Mouse (Mus musculus) midbrain, postnatal 0 days (tissue): ENCODE measurements around the gene Susd5. TPM values are rescaled to one million over a fixed set of nuclear protein-coding genes. Genes with fewer than 3 reads are reported as not detected.

Source experiments
- ATAC-seq: fragments of 200-750 bp; cut with Nextera tagmentation; 2 replicates; pipeline ENCODE4 v1.8.0; 2017; ENCODE audit warnings: moderate number of reproducible peaks, mild to moderate bottlenecking, moderate TSS enrichment, moderate library complexity; ENCODE audit not compliant: low FRiP score
- DNase-seq: peaks from one replicate; pipeline ENCODE4 v3.0.0-alpha.2; 2015; ENCODE audit warnings: low spot score
- H3K27ac ChIP-seq: fragments of 300-500 bp; sonication (generic); 2 replicates; pipeline ENCODE4 v1.5.1; 2014; ENCODE audit warnings: low read depth, mild to moderate bottlenecking, low read length, mixed read lengths
- H3K27me3 ChIP-seq: fragments of 300-500 bp; sonication (generic); 2 replicates; pipeline ENCODE4 v1.6.1; 2014; ENCODE audit warnings: low read length, control low read depth, mixed read lengths; ENCODE audit not compliant: insufficient read depth
- H3K36me3 ChIP-seq: fragments of 300-500 bp; sonication (generic); 2 replicates; pipeline ENCODE4 v1.6.1; 2014; ENCODE audit warnings: low read length, control low read depth, mixed read lengths; ENCODE audit not compliant: insufficient read depth
- H3K4me1 ChIP-seq: fragments of 300-500 bp; sonication (generic); 2 replicates; pipeline ENCODE4 v1.6.1; 2014; ENCODE audit warnings: mild to moderate bottlenecking, control low read depth, antibody characterized with exemption, low read length, mixed read lengths; ENCODE audit not compliant: insufficient read depth
- H3K4me2 ChIP-seq: fragments of 300-500 bp; sonication (generic); 2 replicates; pipeline ENCODE4 v1.6.1; 2014; ENCODE audit warnings: low read depth, mild to moderate bottlenecking, low read length, mixed read lengths; ENCODE audit not compliant: poor library complexity, severe bottlenecking
- H3K4me3 ChIP-seq: fragments of 300-500 bp; sonication (generic); 2 replicates; pipeline ENCODE4 v1.5.1; 2014; ENCODE audit warnings: low read depth, mild to moderate bottlenecking, low read length, moderate library complexity
- H3K9ac ChIP-seq: fragments of 300-500 bp; sonication (generic); replicated peaks from 2 replicates; pipeline ENCODE4 v1.6.1; 2014; ENCODE audit warnings: mild to moderate bottlenecking, low read length, moderate library complexity, mixed read lengths; ENCODE audit not compliant: poor library complexity, severe bottlenecking
- H3K9me3 ChIP-seq: fragments of 300-500 bp; sonication (generic); 2 replicates; pipeline ENCODE4 v1.6.1; 2016; ENCODE audit warnings: low read length, control low read depth
- CTCF ChIP-seq: IDR thresholded peaks from 2 replicates; pipeline ENCODE4 v1.5.1; 2016; ENCODE audit warnings: antibody characterized with exemption, mild to moderate bottlenecking
- WGBS: fragments of 180-500 bp; shearing (Covaris S2); extraction: QIAGEN DNeasy Blood & Tissue Kit; methylation state at CpG from one replicate; pipeline ENCODE4 v1.1.7; 2014; 5-methylcytosine and 5-hydroxymethylcytosine counted together
- polyA plus RNA-seq: library from polyadenylated mRNA; unstranded; fragments of >200 nt; fragmentation: Nextera tagmentation; extraction: Ambion mirVana; gene quantifications from 2 replicates; pipeline ENCODE4 v1.2.1, GENCODE M21; 2015
- total RNA-seq: library from RNA; depleted of rRNA; stranded (reverse); fragments of >200 nt; gene quantifications from 2 replicates; pipeline ENCODE4 v1.2.3, GENCODE M21; 2014; rRNA removed

Gene Susd5
- 0.90 and 2.4 TPM in 2 replicates for total RNA-seq
- 1.0 and 1.1 TPM in 2 replicates for polyA plus RNA-seq

DNA sequence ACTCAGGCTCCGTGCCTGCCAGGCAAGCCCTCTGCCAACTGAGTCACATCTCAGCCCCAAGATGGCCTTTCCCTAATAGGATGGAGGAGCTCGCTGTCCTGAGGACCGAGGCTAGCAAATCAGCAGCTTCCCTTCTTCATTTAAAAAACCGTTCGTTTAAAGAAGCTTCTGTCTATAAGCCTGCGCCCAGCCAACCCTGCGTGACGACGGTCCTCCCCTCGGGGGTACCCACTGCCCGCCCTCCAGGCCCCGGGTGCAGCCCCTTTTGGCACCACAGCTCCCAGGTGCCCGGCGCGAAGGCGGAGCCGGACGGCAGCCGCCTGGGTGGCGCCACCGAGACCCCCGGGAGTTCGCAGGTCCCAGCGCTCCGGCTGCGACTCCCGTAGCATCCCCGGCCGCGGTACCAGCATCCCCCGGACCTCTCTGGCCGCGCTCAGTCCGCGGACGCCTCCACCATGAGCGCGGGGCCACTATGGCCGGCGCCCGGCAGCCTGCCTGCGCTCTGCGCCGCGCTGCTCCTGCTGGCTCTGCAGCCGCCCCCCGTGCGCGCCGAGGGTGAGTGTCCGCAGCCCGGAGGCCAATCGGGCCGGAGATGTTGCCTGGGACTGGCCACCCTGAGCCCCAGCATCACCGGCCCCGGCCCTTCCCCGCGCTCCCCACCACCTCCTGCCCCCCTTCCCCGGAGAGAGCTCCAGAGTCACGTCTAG is at the start of gene Susd5:
Susd5 (plus strand) TSS at position 51 of the 707 bp plus-strand sequence.
- Histone ChIP-seq H3K4me3 (peak within 1 kb of the TSS; percentile 51), H3K4me2 (peak within 1 kb of the TSS; percentile 76), H3K9ac (peak within 1 kb of the TSS; percentile 55), H3K36me3 (no peaks in the 10 kb centered on the region), H3K27me3 (peaks cover 30% of the 10 kb centered on the region), H3K9me3 (no peaks in the 10 kb centered on the region), H3K27ac (no peak within 1 kb of the TSS), H3K4me1 (no peaks in the 10 kb centered on the region)
- ATAC-seq (0 out of 2 replicates have a peak, but pooled peaks have one; percentile 41), DNase-seq (peak; percentile 5)
- no peak for TF ChIP-seq CTCF
- under 1% methylated on average over 53 of the region's 60 CpGs for WGBS

DNA sequence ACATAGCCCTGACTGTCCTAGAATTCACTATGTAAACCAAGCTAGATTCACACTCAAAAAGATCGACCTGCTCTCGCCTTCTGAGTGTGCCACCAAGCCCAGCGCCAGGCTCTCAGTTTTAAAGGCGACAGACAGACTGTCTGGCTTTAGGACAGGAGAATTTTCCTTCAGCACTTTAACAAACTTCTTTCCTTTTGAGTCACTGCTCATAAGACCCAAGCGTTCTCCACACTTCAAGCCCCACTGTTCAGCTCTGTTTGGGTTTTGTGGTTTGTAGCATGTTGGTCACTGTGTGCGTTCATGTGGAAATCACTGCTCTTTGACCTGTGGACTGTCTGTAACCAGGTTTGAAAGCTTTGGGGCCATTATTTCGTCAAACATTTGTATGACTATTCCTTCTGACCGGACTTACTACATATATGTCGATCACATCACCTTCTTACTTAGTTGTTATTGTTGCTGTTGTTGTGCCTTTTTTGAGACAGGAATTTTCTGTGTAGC is 49.0 kb upstream of the Susd5 start:
- H3K36me3 ChIP-seq = 0 out of 2 replicates have a peak, but pooled peaks cover under 1% of the 10 kb centered on the region
- WGBS = 92% methylated on average over 9 of the region's 9 CpGs
- no peak overlapping the region for H3K4me3 ChIP-seq
- ATAC-seq (no peak), DNase-seq (no peak)
- no peak overlapping the region for H3K27ac ChIP-seq
- H3K9me3 ChIP-seq = no peaks in the 10 kb centered on the region
- H3K27me3 ChIP-seq = no peaks in the 10 kb centered on the region
- no peak for TF ChIP-seq CTCF
- H3K4me1 ChIP-seq = no peaks in the 10 kb centered on the region
- no peak overlapping the region for H3K4me2 ChIP-seq
- no peak overlapping the region for H3K9ac ChIP-seq

DNA sequence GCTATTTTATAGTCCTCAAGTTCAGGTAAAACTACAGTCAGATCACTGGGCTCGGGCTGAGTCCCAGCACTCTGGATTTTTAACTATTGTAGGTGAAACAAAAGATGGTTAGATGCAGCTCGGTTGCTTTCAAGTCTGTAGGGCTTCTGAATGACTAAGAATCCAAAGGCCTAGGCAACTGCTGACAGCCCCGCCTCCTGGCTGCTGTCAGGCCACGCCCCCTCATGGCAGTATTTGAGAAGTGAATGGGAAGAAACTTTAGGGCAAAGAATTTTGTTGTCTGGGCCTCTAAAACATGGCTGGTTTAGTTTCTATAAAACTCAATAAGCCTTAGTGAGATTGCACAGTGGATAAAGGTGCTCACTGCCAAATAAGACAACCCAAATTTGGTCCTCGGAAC is 47.4 kb upstream of the Susd5 start:
- 42% methylated on average over 5 of the region's 5 CpGs for WGBS
- DNase-seq (no peak), ATAC-seq (no peak)
- Histone ChIP-seq H3K4me2 (no peak overlapping the region), H3K9ac (no peak overlapping the region), H3K4me1 (no peaks in the 10 kb centered on the region), H3K4me3 (no peak overlapping the region), H3K9me3 (no peaks in the 10 kb centered on the region), H3K36me3 (no peaks in the 10 kb centered on the region), H3K27ac (no peak overlapping the region), H3K27me3 (no peaks in the 10 kb centered on the region)
- TF ChIP-seq CTCF = no peak

DNA sequence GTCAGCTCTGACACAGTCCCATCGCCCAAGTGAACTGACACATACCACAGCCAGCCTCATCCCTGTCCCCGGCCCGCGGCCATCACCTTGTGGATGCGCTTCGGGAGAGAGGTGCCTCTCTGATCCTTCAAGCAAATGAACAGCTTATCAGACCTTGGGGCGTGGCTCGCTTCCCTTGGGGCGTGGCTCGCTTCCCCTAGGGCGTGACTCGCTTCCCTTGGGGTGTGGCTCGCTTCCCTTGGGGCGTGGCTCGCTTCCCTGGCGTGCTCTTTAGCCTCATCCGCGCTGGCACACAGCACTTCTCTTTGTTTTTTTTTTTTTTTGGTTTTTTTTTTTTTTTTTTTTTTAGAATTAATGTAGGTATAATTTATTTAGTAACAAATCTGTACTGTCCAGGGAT is 45.7 kb upstream of the Susd5 start:
- no peaks in the 10 kb centered on the region for H3K27me3 ChIP-seq
- H3K9me3 ChIP-seq = no peaks in the 10 kb centered on the region
- H3K9ac ChIP-seq = no peak overlapping the region
- H3K27ac ChIP-seq = no peak overlapping the region
- no peak for TF ChIP-seq CTCF
- no peak overlapping the region for H3K4me2 ChIP-seq
- DNase-seq (no peak), ATAC-seq (no peak)
- WGBS = 72% methylated on average over 18 of the region's 18 CpGs
- no peaks in the 10 kb centered on the region for H3K36me3 ChIP-seq
- no peak overlapping the region for H3K4me3 ChIP-seq
- no peaks in the 10 kb centered on the region for H3K4me1 ChIP-seq

DNA sequence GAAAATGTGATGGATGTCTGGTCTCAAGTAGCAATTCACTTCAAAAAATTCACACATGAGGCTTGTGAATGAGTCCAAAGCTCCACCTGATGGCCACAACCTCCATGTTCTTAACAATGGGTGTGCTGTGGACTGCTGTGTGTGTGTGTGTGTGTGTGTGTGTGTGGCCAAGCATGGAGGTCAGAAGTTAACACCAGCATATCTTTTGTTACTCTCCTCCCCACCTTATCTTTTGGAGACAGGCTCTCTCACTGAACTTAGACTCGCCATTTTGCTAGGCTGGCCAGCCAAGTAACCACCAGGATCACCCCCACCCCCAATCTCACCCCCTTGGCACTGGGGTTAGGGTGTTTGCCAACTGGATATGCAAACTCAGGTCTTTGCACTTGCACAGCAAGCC is 42.9 kb upstream of the Susd5 start:
- no peaks in the 10 kb centered on the region for H3K27me3 ChIP-seq
- H3K27ac ChIP-seq = no peak overlapping the region
- H3K4me1 ChIP-seq = no peaks in the 10 kb centered on the region
- TF ChIP-seq CTCF = no peak
- no peaks in the 10 kb centered on the region for H3K36me3 ChIP-seq
- WGBS = 100% methylated on average over 1 of the region's 1 CpGs
- no peaks in the 10 kb centered on the region for H3K9me3 ChIP-seq
- H3K9ac ChIP-seq = no peak overlapping the region
- no peak overlapping the region for H3K4me3 ChIP-seq
- DNase-seq (no peak), ATAC-seq (no peak)
- no peak overlapping the region for H3K4me2 ChIP-seq

DNA sequence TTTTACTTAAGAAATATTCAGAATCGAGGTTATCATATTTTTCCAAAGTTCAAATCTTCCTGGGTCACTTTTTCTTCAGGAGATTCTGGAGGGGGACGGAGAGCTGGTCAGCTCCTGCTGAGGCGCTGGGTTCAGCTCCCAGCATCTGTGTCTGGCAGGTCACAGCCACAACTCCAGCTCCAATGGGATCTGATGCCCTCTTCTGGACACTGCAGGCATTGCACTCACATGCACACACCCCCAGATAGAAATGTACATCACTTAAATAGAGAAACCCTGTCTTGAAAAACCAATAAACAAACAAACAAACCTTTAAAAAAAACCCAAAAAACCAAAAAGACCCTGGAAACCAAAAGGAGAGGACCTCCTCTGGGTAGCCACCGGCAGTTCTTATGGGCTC is 41.2 kb upstream of the Susd5 start:
- no peak overlapping the region for H3K9ac ChIP-seq
- no peak overlapping the region for H3K4me3 ChIP-seq
- no peaks in the 10 kb centered on the region for H3K4me1 ChIP-seq
- ATAC-seq = no peak
- H3K4me2 ChIP-seq = no peak overlapping the region
- DNase-seq = no peak
- TF ChIP-seq CTCF = peak; percentile 37
- H3K27ac ChIP-seq = no peak overlapping the region
- H3K36me3 ChIP-seq = no peaks in the 10 kb centered on the region
- no peaks in the 10 kb centered on the region for H3K9me3 ChIP-seq
- 90% methylated on average over 4 of the region's 4 CpGs for WGBS
- no peaks in the 10 kb centered on the region for H3K27me3 ChIP-seq
